13 mouse cellular contexts compared by ENCODE assay signal in genomic region chr7:80063244-80063643, GRCm38 (mm10). TPM values are rescaled to one million over a fixed set of nuclear protein-coding genes. Genes with fewer than 3 reads are reported as not detected.
DNase-seq lines count a peak whose midpoint lies in the region; ATAC-seq and TF ChIP-seq lines count a peak whose summit lies in the region.
"Had no signal": no experiment of that assay in that cellular context is flagged by ENCODE, and none has a peak within 500 bp of the region (broad histone marks: within the 10 kb centered on the region; RNA-seq: fewer than 3 reads in every experiment).

No protein-coding gene starts in this region.

- H3K27ac ChIP-seq in forebrain, embryonic 10.5 days = peak overlapping the region; percentile 86
- H3K27ac ChIP-seq in forebrain, postnatal 0 days (ENCODE audit: low read depth, low read length) = no peak overlapping the region
- H3K27ac ChIP-seq in bone marrow macrophage, adult 2 months (ENCODE audit: insufficient read depth, low read depth, low read length) = peak overlapping the region; percentile 16; the same call in 1 of the 2 replicates
- peak overlapping the region; percentile 17; the same call in 1 of the 2 replicates for H3K27ac ChIP-seq in hindbrain, embryonic 14.5 days
- H3K27ac ChIP-seq in midbrain, embryonic 15.5 days = peak overlapping the region; percentile 53; the same call in 1 of the 2 replicates
- H3K27ac ChIP-seq: left cerebral cortex, adult 2 months had no signal

- DNase-seq in forebrain, embryonic 10.5 days (ENCODE audit: extremely low spot score, low spot score) = no peak
- DNase-seq in forebrain, postnatal 0 days = no peak
- no peak for DNase-seq in hindbrain, embryonic 14.5 days (ENCODE audit: low spot score)
- no peak for DNase-seq in heart, postnatal 25 days (ENCODE audit: low spot score)
- no peak for DNase-seq in urinary bladder, postnatal 10 days (ENCODE audit: low spot score)
- DNase-seq in right cerebral cortex, adult 2 months (ENCODE audit: low spot score in 2 of 2) = no peak
- DNase-seq: embryo, embryonic 11 days; heart, postnatal 36 days; kidney, adult 8-10 months; lung, embryonic 14.5 days had no signal

- peak overlapping the region; percentile 7; the same call in 1 of the 2 replicates for H3K4me3 ChIP-seq in forebrain, embryonic 10.5 days
- no peak overlapping the region for H3K4me3 ChIP-seq in forebrain, postnatal 0 days (ENCODE audit: low read depth, low read length)
- H3K4me3 ChIP-seq in bone marrow macrophage, adult 2 months (ENCODE audit: insufficient read depth, low read length) = no peak overlapping the region
- H3K4me3 ChIP-seq in hindbrain, embryonic 14.5 days (replicated peaks; ENCODE audit: low read length) = no peak overlapping the region
- no peak overlapping the region for H3K4me3 ChIP-seq in midbrain, embryonic 15.5 days
- H3K4me3 ChIP-seq: left cerebral cortex, adult 2 months had no signal

- TF ChIP-seq POLR2A in bone marrow macrophage, adult 2 months (IDR thresholded peaks at IDR 0.05; ENCODE audit: borderline replicate concordance, low read depth, low read length) = no peak

- no peaks in the 10 kb centered on the region for H3K9me3 ChIP-seq in forebrain, embryonic 10.5 days
- H3K9me3 ChIP-seq in forebrain, postnatal 0 days (ENCODE audit: low read length) = no peaks in the 10 kb centered on the region
- H3K9me3 ChIP-seq in hindbrain, embryonic 14.5 days (ENCODE audit: control insufficient read depth, low read length) = no peaks in the 10 kb centered on the region
- H3K9me3 ChIP-seq in midbrain, embryonic 15.5 days = no peaks in the 10 kb centered on the region

- no peak overlapping the region for H3K9ac ChIP-seq in forebrain, postnatal 0 days
- H3K9ac ChIP-seq in hindbrain, embryonic 14.5 days = no peak overlapping the region
- H3K9ac ChIP-seq in midbrain, embryonic 15.5 days = no peak overlapping the region
- H3K9ac ChIP-seq: lung, embryonic 14.5 days had no signal

- no peaks in the 10 kb centered on the region for H3K27me3 ChIP-seq in forebrain, embryonic 10.5 days (ENCODE audit: poor library complexity, severe bottlenecking)
- H3K27me3 ChIP-seq in forebrain, postnatal 0 days (ENCODE audit: insufficient read depth, low read length) = no peaks in the 10 kb centered on the region
- H3K27me3 ChIP-seq in hindbrain, embryonic 14.5 days (ENCODE audit: control insufficient read depth, insufficient read depth, low read length) = no peaks in the 10 kb centered on the region
- H3K27me3 ChIP-seq in midbrain, embryonic 15.5 days (replicated peaks) = no peaks in the 10 kb centered on the region

- no peak for ATAC-seq in forebrain, postnatal 0 days
- ATAC-seq in hindbrain, embryonic 14.5 days (ENCODE audit: low FRiP score) = 0 out of 2 replicates have a peak, but pooled peaks have one; percentile 22
- ATAC-seq in midbrain, embryonic 15.5 days (replicated peaks) = 0 out of 2 replicates have a peak, but pooled peaks have one; percentile 22

- TF ChIP-seq CTCF in forebrain, postnatal 0 days (IDR thresholded peaks at IDR 0.05; ENCODE audit: low read depth) = no peak
- TF ChIP-seq CTCF in bone marrow macrophage, adult 2 months (IDR thresholded peaks at IDR 0.05; ENCODE audit: low read depth, low read length) = no peak

- H3K4me2 ChIP-seq in forebrain, postnatal 0 days (ENCODE audit: low read depth) = no peak overlapping the region
- H3K4me2 ChIP-seq in hindbrain, embryonic 14.5 days (replicated peaks) = no peak overlapping the region
- H3K4me2 ChIP-seq in midbrain, embryonic 15.5 days = no peak overlapping the region
- H3K4me2 ChIP-seq: lung, embryonic 14.5 days had no signal

- peaks cover 13% of the 10 kb centered on the region; the same call in 1 of the 2 replicates for H3K36me3 ChIP-seq in forebrain, embryonic 10.5 days (replicated peaks)
- no peaks in the 10 kb centered on the region for H3K36me3 ChIP-seq in forebrain, postnatal 0 days (ENCODE audit: insufficient read depth)
- no peaks in the 10 kb centered on the region for H3K36me3 ChIP-seq in hindbrain, embryonic 14.5 days (replicated peaks; ENCODE audit: control insufficient read depth, insufficient read depth)
- H3K36me3 ChIP-seq in midbrain, embryonic 15.5 days (replicated peaks) = no peaks in the 10 kb centered on the region

- WGBS in forebrain, embryonic 10.5 days = 76% methylated on average over 5 of the region's 5 CpGs
- 66% methylated on average over 5 of the region's 5 CpGs for WGBS in forebrain, postnatal 0 days
- WGBS in hindbrain, embryonic 14.5 days = 52% methylated on average over 5 of the region's 5 CpGs
- WGBS in midbrain, embryonic 15.5 days = 59% methylated on average over 5 of the region's 5 CpGs

- intact Hi-C loops in heart, postnatal 25 days (cut with DNase I) = no loop called here

- peaks cover 96% of the 10 kb centered on the region for H3K4me1 ChIP-seq in forebrain, embryonic 10.5 days
- peaks cover under 1% of the 10 kb centered on the region; the same call in 1 of the 2 replicates for H3K4me1 ChIP-seq in forebrain, postnatal 0 days (ENCODE audit: insufficient read depth)
- H3K4me1 ChIP-seq in bone marrow macrophage, adult 2 months (ENCODE audit: control insufficient read depth, insufficient read depth, low read length) = peaks cover 91% of the 10 kb centered on the region
- H3K4me1 ChIP-seq in hindbrain, embryonic 14.5 days (replicated peaks; ENCODE audit: control insufficient read depth, insufficient read depth, low read length) = peaks cover 29% of the 10 kb centered on the region
- peaks cover 31% of the 10 kb centered on the region for H3K4me1 ChIP-seq in midbrain, embryonic 15.5 days

RNA-seq across cellular contexts. Expression of gene Zfp710, which starts 38.6 kb away (rescaled TPM):
- 33.3 and 33.4 TPM in 2 replicates for polyA plus RNA-seq in forebrain, embryonic 10.5 days (2016; fragmentation: Nextera tagmentation; extraction: Ambion mirVana)
- total RNA-seq in forebrain, postnatal 0 days (2014; rRNA removed) = 22.5 and 30.6 TPM in 2 replicates
- polyA plus RNA-seq in forebrain, postnatal 0 days (2015; fragmentation: Nextera tagmentation; extraction: Ambion mirVana) = 9.6 and 12.3 TPM in 2 replicates
- polyA plus RNA-seq in bone marrow macrophage, adult 2 months (2012; ENCODE audit: insufficient read depth, insufficient read length, missing spikeins) = 125 and 138 TPM in 2 replicates
- polyA plus RNA-seq in hindbrain, embryonic 14.5 days (2014; fragmentation: Nextera tagmentation; extraction: Ambion mirVana) = 14.7 and 17.5 TPM in 2 replicates
- 18.0 and 18.6 TPM in 2 replicates for polyA plus RNA-seq in midbrain, embryonic 15.5 days (2015; fragmentation: Nextera tagmentation; extraction: Ambion mirVana)
- total RNA-seq in heart, postnatal 25 days (2021) = 10 to 100 TPM; 27.7 to 29.9 TPM

RNA-seq across cellular contexts. Expression of gene Idh2, which starts 51.9 kb away (rescaled TPM):
- polyA plus RNA-seq in forebrain, embryonic 10.5 days (2016; fragmentation: Nextera tagmentation; extraction: Ambion mirVana) = 462 and 476 TPM in 2 replicates
- 143 and 145 TPM in 2 replicates for total RNA-seq in forebrain, postnatal 0 days (2014; rRNA removed)
- polyA plus RNA-seq in forebrain, postnatal 0 days (2015; fragmentation: Nextera tagmentation; extraction: Ambion mirVana) = 110 and 128 TPM in 2 replicates
- polyA plus RNA-seq in bone marrow macrophage, adult 2 months (2012; ENCODE audit: insufficient read depth, insufficient read length, missing spikeins) = 48.6 and 55.9 TPM in 2 replicates
- polyA plus RNA-seq in hindbrain, embryonic 14.5 days (2014; fragmentation: Nextera tagmentation; extraction: Ambion mirVana) = 198 and 205 TPM in 2 replicates
- 242 and 249 TPM in 2 replicates for polyA plus RNA-seq in midbrain, embryonic 15.5 days (2015; fragmentation: Nextera tagmentation; extraction: Ambion mirVana)
- total RNA-seq in heart, postnatal 25 days (2021) = 1,000 to 10,000 TPM; 1,585 to 1,668 TPM
